Mouse (Mus musculus) cerebellum, adult 11 months (tissue): Measurements from ENCODE around the gene Sorbs1.

Experiments used
- DNase-seq: peaks from one replicate; pipeline ENCODE4 v3.0.0; 2022

The Sorbs1 gene

GRCm38 (mm10) chr19:40253768-40254167 lies 259.8 kb downstream of the Sorbs1 start:
- DNase-seq, result no peak

GRCm38 (mm10) chr19:40251115-40251514 lies 262.5 kb downstream of the Sorbs1 start:
- no peak for DNase-seq

GRCm38 (mm10) chr19:40249352-40249751 lies 264.2 kb downstream of the Sorbs1 start:
- DNase-seq, result no peak

GRCm38 (mm10) chr19:40248476-40248875 lies 265.1 kb downstream of the Sorbs1 start:
- no peak for DNase-seq

GRCm38 (mm10) chr19:40247268-40247666 lies 266.3 kb downstream of the Sorbs1 start:
- no peak for DNase-seq

GRCm38 (mm10) chr19:40246646-40247267 lies 266.8 kb downstream of the Sorbs1 start:
- DNase-seq, result no peak
